Mouse (Mus musculus): ENCODE data around the gene Shisa7. TPM values are rescaled to one million over a fixed set of nuclear protein-coding genes. Genes with fewer than 3 reads are reported as not detected.
A peak's percentile ranks its signal among the peaks of the same experiment; 100 is the strongest.

The Shisa7 gene
- polyA plus RNA-seq, 1 experiment from 2014 or later = 0.52 TPM

GRCm38 (mm10) chr7:4776861-4777830, 67.3 kb downstream of the Shisa7 start:
- Histone ChIP-seq H3K4me1 (peaks cover 14% of the 10 kb centered on the region; the same call in 1 of the 2 replicates), H3K27me3 (peaks cover 49% of the 10 kb centered on the region), H3K4me3 (peak overlapping the region; percentile 30), H3K27ac (no peak overlapping the region; the same call in 1 of the 2 replicates), H3K36me3 (no peaks in the 10 kb centered on the region), H3K9me3 (no peaks in the 10 kb centered on the region), H3K9ac (peak overlapping the region; percentile 7; the same call in 1 of the 2 replicates), H3K4me2 (replicated peaks) (peak overlapping the region; percentile 46)
- ATAC-seq (ENCODE audit: insufficient number of reproducible peaks, insufficient read depth, low FRiP score, low TSS enrichment) = peak; percentile 62; the same call in 1 of the 2 replicates
- 1% methylated on average over 38 of the region's 56 CpGs for WGBS

GRCm38 (mm10) chr7:4776131-4776530, 68.4 kb downstream of the Shisa7 start:
- Histone ChIP-seq H3K27ac (no peak overlapping the region), H3K9me3 (no peaks in the 10 kb centered on the region), H3K4me2 (replicated peaks) (no peak overlapping the region), H3K36me3 (no peaks in the 10 kb centered on the region), H3K27me3 (peaks cover 49% of the 10 kb centered on the region), H3K4me1 (peaks cover 14% of the 10 kb centered on the region; the same call in 1 of the 2 replicates), H3K9ac (no peak overlapping the region), H3K4me3 (no peak overlapping the region)
- 46% methylated on average over 10 of the region's 10 CpGs for WGBS
- ATAC-seq (ENCODE audit: insufficient number of reproducible peaks, insufficient read depth, low FRiP score, low TSS enrichment) = no peak

Other genes starting within 250 kb of the Shisa7 start
- not detected in 2 replicates for gene Ptprh, start 240.7 kb downstream of the Shisa7 start, polyA plus RNA-seq (2016; fragmentation: Nextera tagmentation; extraction: Ambion mirVana)
- 1.9 and 2.2 TPM in 2 replicates for gene Tmem86b, start 213.3 kb downstream of the Shisa7 start, polyA plus RNA-seq (2016; fragmentation: Nextera tagmentation; extraction: Ambion mirVana)
- 10.6 and 11.7 TPM in 2 replicates for gene Ppp6r1, start 185.7 kb downstream of the Shisa7 start, polyA plus RNA-seq (2016; fragmentation: Nextera tagmentation; extraction: Ambion mirVana)
- 103 and 107 TPM in 2 replicates for gene Hspbp1, start 159.6 kb downstream of the Shisa7 start, polyA plus RNA-seq (2016; fragmentation: Nextera tagmentation; extraction: Ambion mirVana)
- gene Brsk1, start 154.1 kb downstream of the Shisa7 start, polyA plus RNA-seq (2016; fragmentation: Nextera tagmentation; extraction: Ambion mirVana) = 2.8 and 3.6 TPM in 2 replicates
- 0.33 TPM in 1 of 2 replicates, not detected in the other for gene Tmem150b, start 119.4 kb downstream of the Shisa7 start, polyA plus RNA-seq (2016; fragmentation: Nextera tagmentation; extraction: Ambion mirVana)
- gene Kmt5c, start 104.6 kb downstream of the Shisa7 start, polyA plus RNA-seq (2016; fragmentation: Nextera tagmentation; extraction: Ambion mirVana) = 71.1 and 77.3 TPM in 2 replicates
- gene Cox6b2, start 91.6 kb downstream of the Shisa7 start, polyA plus RNA-seq (2016; fragmentation: Nextera tagmentation; extraction: Ambion mirVana) = 66.1 and 67.8 TPM in 2 replicates
- not detected in 2 replicates for gene Fam71e2, start 73.4 kb downstream of the Shisa7 start, polyA plus RNA-seq (2016; fragmentation: Nextera tagmentation; extraction: Ambion mirVana)
- 0.10 TPM in 1 of 2 replicates, not detected in the other for gene Il11, start 61.8 kb downstream of the Shisa7 start, polyA plus RNA-seq (2016; fragmentation: Nextera tagmentation; extraction: Ambion mirVana)
- not detected in 2 replicates for gene Tmem190, start 61.8 kb downstream of the Shisa7 start, polyA plus RNA-seq (2016; fragmentation: Nextera tagmentation; extraction: Ambion mirVana)
- gene Tmem238, start 55.0 kb downstream of the Shisa7 start, polyA plus RNA-seq (2016; fragmentation: Nextera tagmentation; extraction: Ambion mirVana) = 5.8 and 6.2 TPM in 2 replicates
- gene Rpl28, start 51.8 kb downstream of the Shisa7 start, polyA plus RNA-seq (2016; fragmentation: Nextera tagmentation; extraction: Ambion mirVana) = 388 and 404 TPM in 2 replicates
- 422 and 452 TPM in 2 replicates for gene Ube2s, start 32.1 kb downstream of the Shisa7 start, polyA plus RNA-seq (2016; fragmentation: Nextera tagmentation; extraction: Ambion mirVana)
- gene Isoc2b, start 25.6 kb upstream of the Shisa7 start, polyA plus RNA-seq (2016; fragmentation: Nextera tagmentation; extraction: Ambion mirVana) = 4.1 and 4.4 TPM in 2 replicates
- 0.74 and 0.93 TPM in 2 replicates for gene Isoc2a, start 32.5 kb upstream of the Shisa7 start, polyA plus RNA-seq (2016; fragmentation: Nextera tagmentation; extraction: Ambion mirVana)
- not detected in 2 replicates for gene Gm36210, start 61.8 kb upstream of the Shisa7 start, polyA plus RNA-seq (2016; fragmentation: Nextera tagmentation; extraction: Ambion mirVana)
- 4.0 and 4.3 TPM in 2 replicates for gene Zfp628, start 70.5 kb upstream of the Shisa7 start, polyA plus RNA-seq (2016; fragmentation: Nextera tagmentation; extraction: Ambion mirVana)
- gene Nat14, start 77.3 kb upstream of the Shisa7 start, polyA plus RNA-seq (2016; fragmentation: Nextera tagmentation; extraction: Ambion mirVana) = 5.4 and 7.7 TPM in 2 replicates
- gene Ssc5d, start 81.1 kb upstream of the Shisa7 start, polyA plus RNA-seq (2016; fragmentation: Nextera tagmentation; extraction: Ambion mirVana) = 1.5 and 1.6 TPM in 2 replicates
- gene Sbk2, start 119.7 kb upstream of the Shisa7 start, polyA plus RNA-seq (2016; fragmentation: Nextera tagmentation; extraction: Ambion mirVana) = 0.20 and 0.32 TPM in 2 replicates
- gene Sbk3, start 126.5 kb upstream of the Shisa7 start, polyA plus RNA-seq (2016; fragmentation: Nextera tagmentation; extraction: Ambion mirVana) = 0.06 TPM in 1 of 2 replicates, not detected in the other
- 43.3 and 46.7 TPM in 2 replicates for gene Zfp579, start 151.5 kb upstream of the Shisa7 start, polyA plus RNA-seq (2016; fragmentation: Nextera tagmentation; extraction: Ambion mirVana)
- gene Zfp524, start 169.7 kb upstream of the Shisa7 start, polyA plus RNA-seq (2016; fragmentation: Nextera tagmentation; extraction: Ambion mirVana) = 9.3 and 10.6 TPM in 2 replicates
- gene Fiz1, start 170.0 kb upstream of the Shisa7 start, polyA plus RNA-seq (2016; fragmentation: Nextera tagmentation; extraction: Ambion mirVana) = 58.9 and 59.3 TPM in 2 replicates
- not detected in 2 replicates for gene Gm44973, start 170.8 kb upstream of the Shisa7 start, polyA plus RNA-seq (2016; fragmentation: Nextera tagmentation; extraction: Ambion mirVana)
- gene Zfp865, start 175.7 kb upstream of the Shisa7 start, polyA plus RNA-seq (2016; fragmentation: Nextera tagmentation; extraction: Ambion mirVana) = 8.2 TPM in 2 replicates
- 35.5 and 38.4 TPM in 2 replicates for gene Ccdc106, start 175.9 kb upstream of the Shisa7 start, polyA plus RNA-seq (2016; fragmentation: Nextera tagmentation; extraction: Ambion mirVana)
- not detected in 2 replicates for gene 4632433K11Rik, start 189.4 kb upstream of the Shisa7 start, polyA plus RNA-seq (2016; fragmentation: Nextera tagmentation; extraction: Ambion mirVana)
- gene Zfp784, start 193.8 kb upstream of the Shisa7 start, polyA plus RNA-seq (2016; fragmentation: Nextera tagmentation; extraction: Ambion mirVana) = 5.4 and 5.7 TPM in 2 replicates
- 36.4 and 41.8 TPM in 2 replicates for gene Zfp580, start 206.8 kb upstream of the Shisa7 start, polyA plus RNA-seq (2016; fragmentation: Nextera tagmentation; extraction: Ambion mirVana)
- 159 and 161 TPM in 2 replicates for gene U2af2, start 217.4 kb upstream of the Shisa7 start, polyA plus RNA-seq (2016; fragmentation: Nextera tagmentation; extraction: Ambion mirVana)
- 66.0 and 67.2 TPM in 2 replicates for gene Epn1, start 235.5 kb upstream of the Shisa7 start, polyA plus RNA-seq (2016; fragmentation: Nextera tagmentation; extraction: Ambion mirVana)

Measured in embryonic facial prominence, embryonic 12.5 days (tissue).